Comparison of ENCODE assay signal across 29 mouse cellular contexts in the genomic region with DNA sequence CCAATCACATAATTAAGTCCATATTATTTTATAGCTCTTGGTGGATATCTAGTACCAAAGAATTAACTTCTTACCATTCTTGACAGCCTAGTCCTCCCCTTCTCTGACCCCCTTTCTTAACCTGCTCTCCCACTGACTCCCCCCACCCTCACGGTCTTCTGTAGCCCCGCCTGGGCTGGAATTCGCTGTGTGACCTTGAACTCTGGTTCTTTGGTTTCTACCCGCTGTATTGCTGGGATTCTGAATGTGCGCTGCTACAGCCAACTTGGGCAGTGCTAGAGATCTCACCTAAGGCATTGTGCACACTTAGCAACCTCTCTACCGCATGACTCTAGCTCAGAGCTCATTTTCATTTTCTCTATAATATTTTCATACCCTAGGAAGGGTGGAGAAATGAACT.
DNase-seq lines count a peak whose midpoint lies in the region; ATAC-seq lines count a peak whose summit lies in the region.
"Had no signal": no experiment of that assay in that cellular context is flagged by ENCODE, and none has a peak within 500 bp of the region (broad histone marks: within the 10 kb centered on the region; RNA-seq: fewer than 3 reads in every experiment).

No protein-coding gene starts in this region.

- DNase-seq in embryo, embryonic 10.5 days (ENCODE audit: low spot score): peak; percentile 33
- no peak for DNase-seq in embryo, embryonic 11 days
- DNase-seq in neural tube, embryonic 10.5 days (ENCODE audit: extremely low spot score, low spot score): no peak
- DNase-seq in R1 (ENCODE audit: low read depth, low spot score): peak; percentile 79
- DNase-seq: adrenal gland, postnatal 25 days; cerebellum, adult 18-20 months; cerebellum, adult 9-10 months; cerebellum, postnatal 14 days; gastrocnemius, postnatal 25 days; heart, adult 18-20 months; heart, postnatal 10 days; heart, postnatal 36 days had no signal

- ATAC-seq in neural tube, embryonic 14.5 days (ENCODE audit: low read depth): 0 out of 2 replicates have a peak, but pooled peaks have one; percentile 13
- no peak for ATAC-seq in hindbrain, embryonic 13.5 days (ENCODE audit: low FRiP score)
- ATAC-seq: activated CD4-positive, CD25-positive, alpha-beta regulatory T cell, adult 4 months; forebrain, embryonic 15.5 days; hindbrain, postnatal 0 days; inflammation-experienced regulatory T-cells, adult 6 months; intestine, embryonic 16.5 days; Patski had no signal

- H3K36me3 ChIP-seq in neural tube, embryonic 14.5 days (ENCODE audit: control insufficient read depth, insufficient read depth, low read length): no peaks in the 10 kb centered on the region
- no peaks in the 10 kb centered on the region for H3K36me3 ChIP-seq in hindbrain, embryonic 13.5 days
- H3K36me3 ChIP-seq: embryonic facial prominence, embryonic 13.5 days; forebrain, embryonic 12.5 days; forebrain, embryonic 15.5 days; heart, embryonic 12.5 days had no signal

- no peak overlapping the region for H3K9ac ChIP-seq in neural tube, embryonic 14.5 days (replicated peaks; ENCODE audit: low read depth, low read length)
- no peak overlapping the region for H3K9ac ChIP-seq in hindbrain, embryonic 13.5 days
- H3K9ac ChIP-seq: embryonic facial prominence, embryonic 13.5 days; forebrain, embryonic 12.5 days; forebrain, embryonic 15.5 days; heart, embryonic 12.5 days; heart, embryonic 15.5 days; hindbrain, embryonic 14.5 days had no signal

- no peak overlapping the region for H3K4me3 ChIP-seq in neural tube, embryonic 14.5 days (ENCODE audit: low read depth, low read length)
- H3K4me3 ChIP-seq in hindbrain, embryonic 13.5 days: no peak overlapping the region
- H3K4me3 ChIP-seq: embryonic facial prominence, embryonic 10.5 days; embryonic facial prominence, embryonic 13.5 days; erythroblast, embryonic 14.5 days; forebrain, embryonic 12.5 days; forebrain, embryonic 15.5 days; heart, embryonic 12.5 days; heart, embryonic 15.5 days; hindbrain, embryonic 10.5 days had no signal

- H3K27ac ChIP-seq in neural tube, embryonic 14.5 days (ENCODE audit: low read depth, low read length): no peak overlapping the region
- H3K27ac ChIP-seq in hindbrain, embryonic 13.5 days: no peak overlapping the region
- H3K27ac ChIP-seq: embryonic facial prominence, embryonic 10.5 days; embryonic facial prominence, embryonic 13.5 days; forebrain, embryonic 12.5 days; forebrain, embryonic 15.5 days; heart, embryonic 15.5 days; hindbrain, embryonic 10.5 days; hindbrain, embryonic 14.5 days; hindbrain, postnatal 0 days had no signal

- H3K4me2 ChIP-seq in neural tube, embryonic 14.5 days (ENCODE audit: low read depth, low read length): no peak overlapping the region
- no peak overlapping the region for H3K4me2 ChIP-seq in hindbrain, embryonic 13.5 days
- H3K4me2 ChIP-seq: embryonic facial prominence, embryonic 13.5 days; forebrain, embryonic 12.5 days; forebrain, embryonic 15.5 days; heart, embryonic 12.5 days; heart, embryonic 15.5 days; hindbrain, embryonic 14.5 days had no signal

- no peaks in the 10 kb centered on the region for H3K27me3 ChIP-seq in neural tube, embryonic 14.5 days (ENCODE audit: control insufficient read depth, insufficient read depth, low read length)
- H3K27me3 ChIP-seq in hindbrain, embryonic 13.5 days: no peaks in the 10 kb centered on the region
- H3K27me3 ChIP-seq: embryonic facial prominence, embryonic 13.5 days; forebrain, embryonic 12.5 days; forebrain, embryonic 15.5 days; heart, embryonic 12.5 days; heart, embryonic 15.5 days; Patski had no signal

- peaks cover 4% of the 10 kb centered on the region; the same call in 1 of the 2 replicates for H3K4me1 ChIP-seq in neural tube, embryonic 14.5 days (ENCODE audit: control insufficient read depth, insufficient read depth, low read length)
- peaks cover 14% of the 10 kb centered on the region for H3K4me1 ChIP-seq in hindbrain, embryonic 13.5 days (replicated peaks)

- WGBS in neural tube, embryonic 14.5 days: 93% methylated on average over 6 of the region's 6 CpGs
- 81% methylated on average over 6 of the region's 6 CpGs for WGBS in hindbrain, embryonic 13.5 days

- H3K9me3 ChIP-seq in neural tube, embryonic 14.5 days (ENCODE audit: control insufficient read depth, low read length): no peaks in the 10 kb centered on the region
- no peaks in the 10 kb centered on the region for H3K9me3 ChIP-seq in hindbrain, embryonic 13.5 days
- H3K9me3 ChIP-seq: embryonic facial prominence, embryonic 10.5 days; embryonic facial prominence, embryonic 13.5 days; forebrain, embryonic 12.5 days; forebrain, embryonic 15.5 days; G1E; heart, embryonic 12.5 days; heart, embryonic 15.5 days; hindbrain, embryonic 10.5 days had no signal

Comparison
In these comparisons a context has a peak if more than half of its experiments do, and no peak if none do; other contexts are left out.
1. DNase-seq: peak in embryo, embryonic 10.5 days (single experiment) and R1 (single experiment); none in embryo, embryonic 11 days (single experiment) and neural tube, embryonic 10.5 days (single experiment).